Mouse (Mus musculus): ENCODE results near the gene Vmn1r178.
"Not testable (repeated sequence)": the region's sequence is repeated elsewhere in the genome, so short reads cannot be mapped to it uniquely, and the experiment has no call there.

Gene Vmn1r178

DNA sequence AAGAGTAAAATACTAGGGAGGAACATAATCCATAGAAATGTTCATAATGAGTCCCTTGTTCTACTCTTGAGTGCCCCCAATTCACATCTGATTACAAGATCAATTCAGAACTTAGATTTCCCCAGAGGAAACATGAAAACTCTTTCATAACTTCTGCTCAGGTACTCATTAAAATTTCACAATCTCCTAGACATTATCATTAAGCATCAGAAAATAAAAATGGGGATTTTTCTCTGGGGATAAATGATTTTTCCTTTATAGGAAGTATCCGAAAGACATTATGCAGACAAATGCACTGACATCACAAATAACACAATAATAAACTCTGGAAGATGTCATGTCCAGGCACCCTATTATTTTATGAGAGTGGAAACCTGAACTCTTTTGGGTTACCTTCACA is at the start of gene Vmn1r178:
Vmn1r178 (plus strand) TSS at position 301 of the 400 bp plus-strand sequence.
- in situ Hi-C loops (cut with MboI, MseI): no loop called here

DNA sequence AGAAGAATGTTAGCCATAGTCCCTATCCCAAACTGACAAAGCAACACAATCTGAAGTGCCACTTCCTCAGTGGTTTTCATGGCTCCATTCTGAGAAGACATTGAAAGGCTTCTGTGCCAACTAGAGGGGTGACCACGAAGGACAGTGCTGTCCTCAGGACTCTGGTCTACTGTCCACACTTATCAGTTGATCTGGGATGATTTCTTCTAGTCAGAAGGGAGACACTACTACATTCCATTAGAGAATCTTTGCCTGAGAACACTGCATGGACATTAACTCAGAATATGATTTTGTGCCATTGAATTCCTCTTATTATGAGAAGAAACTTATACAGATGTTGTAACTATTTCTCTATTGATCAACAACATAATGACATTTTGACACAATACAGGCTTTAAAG is 25.5 kb upstream of the Vmn1r178 start, which contains the start of gene Vmn1r177:
Vmn1r177 (minus strand) TSS at position 101 of the 400 bp plus-strand sequence.
- in situ Hi-C loops (cut with MboI, MseI): not testable (repeated sequence)

DNA sequence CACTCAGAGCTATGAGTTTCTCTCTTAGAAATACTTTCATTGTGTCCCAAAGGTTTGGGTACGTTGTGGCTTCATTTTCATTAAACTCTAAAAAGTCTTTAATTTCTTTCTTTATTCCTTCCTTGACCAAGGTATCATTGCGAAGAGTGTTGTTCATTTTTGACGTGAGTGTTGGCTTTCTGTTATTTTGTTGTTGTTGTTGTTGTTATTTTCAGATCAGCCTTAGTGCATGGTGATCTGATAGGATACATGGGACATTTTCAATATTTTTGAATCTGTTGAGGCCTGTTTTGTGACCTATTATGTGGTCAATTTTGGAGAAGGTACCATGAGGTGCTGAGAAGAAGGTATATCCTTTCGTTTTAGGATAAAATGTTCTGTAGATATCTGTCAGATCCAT is 14.9 kb upstream of the Vmn1r178 start:
- in situ Hi-C loops (cut with MboI, MseI): not testable (repeated sequence)

DNA sequence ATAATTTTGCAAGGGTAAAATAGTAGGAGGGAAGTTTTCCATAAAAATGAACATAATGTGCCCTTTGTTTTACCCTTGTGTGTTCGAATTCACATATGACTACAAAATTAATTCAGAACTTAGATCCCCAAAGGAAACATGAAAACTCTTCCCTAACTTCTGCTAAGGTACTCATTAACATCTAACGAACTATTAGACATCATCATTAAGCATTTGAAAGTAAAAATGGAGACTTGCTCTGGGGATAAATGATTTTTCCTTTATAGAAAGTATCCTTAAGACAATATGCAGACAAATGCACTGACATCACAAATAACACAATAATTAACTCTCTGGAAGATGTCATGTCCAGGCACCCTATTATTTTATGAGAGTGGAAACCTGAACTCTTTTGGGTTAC is 34.9 kb downstream of the Vmn1r178 start, which contains the start of gene Vmn1r179:
Vmn1r179 (plus strand) TSS at position 301 of the 400 bp plus-strand sequence.
- in situ Hi-C loops (cut with MboI, MseI): no loop called here
